Mouse (Mus musculus): Measurements from ENCODE around the gene Zfp688. TPM values are rescaled to one million over a fixed set of nuclear protein-coding genes. Genes with fewer than 3 reads are reported as not detected.
A peak's percentile ranks its signal among the peaks of the same experiment; 100 is the strongest.
"Not testable (repeated sequence)": the region's sequence is repeated elsewhere in the genome, so short reads cannot be mapped to it uniquely, and the experiment has no call there.

Zfp688 gene
- polyA plus RNA-seq, 1 experiment from 2014 or later: 24.8 TPM

DNA sequence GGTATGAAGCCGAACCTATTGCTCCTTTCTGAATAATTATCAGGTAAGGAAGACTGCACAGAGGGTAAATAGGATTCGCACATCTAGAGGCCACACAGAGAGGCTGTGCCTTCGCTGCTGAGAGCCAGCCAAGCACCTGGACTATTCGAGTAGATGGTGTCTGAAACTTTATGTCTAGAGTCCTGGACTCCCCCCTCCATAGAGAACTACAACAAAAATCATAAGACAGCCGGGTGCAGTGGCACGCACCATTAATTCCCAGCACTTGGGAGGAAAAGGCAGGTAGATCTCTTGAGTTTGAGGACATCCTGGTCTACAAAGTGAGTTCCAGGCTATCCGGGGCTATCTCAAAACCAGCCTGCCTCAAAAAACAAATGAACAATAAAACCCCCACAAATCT is 28.1 kb upstream of the Zfp688 start:
- Histone ChIP-seq H3K4me1 (replicated peaks) (peaks cover 24% of the 10 kb centered on the region), H3K4me3 (replicated peaks) (peak overlapping the region; percentile 91), H3K4me2 (replicated peaks) (peak overlapping the region; percentile 72), H3K9ac (peak overlapping the region; percentile 38), H3K27ac (no peak overlapping the region), H3K9me3 (no peaks in the 10 kb centered on the region), H3K36me3 (peaks cover 16% of the 10 kb centered on the region), H3K27me3 (replicated peaks) (no peaks in the 10 kb centered on the region)
- WGBS: 84% methylated on average over 7 of the region's 7 CpGs
- ATAC-seq: no peak

GRCm38 (mm10) chr7:127448521-127449300 is 26.8 kb upstream of the Zfp688 start, which contains the start of gene Zfp689:
Gene Zfp689 (minus strand): TSS chr7:127449158.
- Histone ChIP-seq H3K27me3 (replicated peaks) (no peaks in the 10 kb centered on the region), H3K9me3 (no peaks in the 10 kb centered on the region), H3K9ac (peak within 1 kb of the TSS; percentile 92), H3K4me3 (replicated peaks) (peak within 1 kb of the TSS; percentile 91), H3K4me2 (replicated peaks) (peak within 1 kb of the TSS; percentile 72), H3K27ac (peak within 1 kb of the TSS; percentile 96), H3K36me3 (peaks cover 24% of the 10 kb centered on the region), H3K4me1 (replicated peaks) (peaks cover 24% of the 10 kb centered on the region)
- WGBS: under 1% methylated on average over 54 of the region's 54 CpGs
- ATAC-seq: peak; percentile 95

DNA sequence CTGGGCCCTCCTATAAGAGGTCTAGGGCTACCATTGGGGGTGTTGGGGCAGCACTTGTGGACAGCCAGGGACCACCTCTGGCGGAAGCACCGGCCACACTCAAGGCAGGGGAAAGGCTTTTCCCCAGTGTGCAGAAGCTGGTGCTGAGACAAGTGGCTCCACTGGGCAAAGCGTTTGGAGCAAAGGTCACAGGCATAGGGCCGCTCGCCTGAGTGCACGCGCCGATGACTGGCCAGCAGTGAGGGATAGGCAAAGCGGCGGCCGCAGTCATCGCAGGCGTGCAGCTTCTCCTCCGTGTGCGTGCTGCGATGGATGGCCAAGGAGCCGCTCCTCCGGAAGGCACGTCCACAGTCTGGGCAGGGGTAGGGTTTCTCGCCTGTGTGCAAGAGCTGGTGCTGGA is 22.1 kb upstream of the Zfp688 start:
- no peaks in the 10 kb centered on the region for H3K9me3 ChIP-seq
- no peak overlapping the region for H3K9ac ChIP-seq
- 93% methylated on average over 20 of the region's 20 CpGs for WGBS
- no peak for ATAC-seq
- no peak overlapping the region for H3K27ac ChIP-seq
- H3K4me2 ChIP-seq (replicated peaks): no peak overlapping the region
- H3K27me3 ChIP-seq (replicated peaks): no peaks in the 10 kb centered on the region
- H3K4me3 ChIP-seq (replicated peaks): no peak overlapping the region
- no peaks in the 10 kb centered on the region for H3K4me1 ChIP-seq (replicated peaks)
- H3K36me3 ChIP-seq: peaks cover 23% of the 10 kb centered on the region

GRCm38 (mm10) chr7:127437724-127438123 is 15.9 kb upstream of the Zfp688 start:
- Histone ChIP-seq H3K9ac (no peak overlapping the region), H3K4me2 (replicated peaks) (no peak overlapping the region), H3K9me3 (peaks cover 8% of the 10 kb centered on the region; the same call in 1 of the 2 replicates), H3K4me1 (replicated peaks) (no peaks in the 10 kb centered on the region), H3K36me3 (no peaks in the 10 kb centered on the region), H3K4me3 (replicated peaks) (no peak overlapping the region), H3K27ac (no peak overlapping the region), H3K27me3 (replicated peaks) (no peaks in the 10 kb centered on the region)
- no peak for ATAC-seq
- 84% methylated on average over 3 of the region's 3 CpGs for WGBS

DNA sequence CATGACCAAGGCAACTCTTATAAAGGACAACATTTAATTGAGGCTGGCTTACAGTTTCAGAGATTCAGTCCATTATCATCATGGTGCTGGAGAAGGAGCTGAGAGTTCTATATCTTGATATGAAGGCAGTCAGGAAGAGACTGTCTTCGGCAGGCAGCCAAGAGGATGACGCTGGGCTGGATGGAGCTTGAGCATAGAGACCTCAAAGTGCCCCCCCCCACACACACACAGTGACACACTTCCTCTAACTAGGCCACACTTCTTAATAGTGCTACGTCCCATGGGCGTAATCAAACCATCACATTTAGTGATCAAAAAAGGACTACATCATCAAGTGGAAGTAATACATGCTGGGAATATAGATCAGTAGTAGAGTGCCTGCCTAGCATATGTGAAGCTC is 13.3 kb upstream of the Zfp688 start:
- Histone ChIP-seq H3K9ac (no peak overlapping the region), H3K9me3 (peaks cover 8% of the 10 kb centered on the region; the same call in 1 of the 2 replicates), H3K4me3 (replicated peaks) (no peak overlapping the region), H3K27me3 (replicated peaks) (no peaks in the 10 kb centered on the region), H3K4me1 (replicated peaks) (no peaks in the 10 kb centered on the region), H3K27ac (no peak overlapping the region), H3K36me3 (no peaks in the 10 kb centered on the region), H3K4me2 (replicated peaks) (no peak overlapping the region)
- WGBS: 89% methylated on average over 4 of the region's 4 CpGs
- no peak for ATAC-seq

- WGBS: 68% methylated on average over 3 of the region's 3 CpGs
- H3K36me3 ChIP-seq: no peaks in the 10 kb centered on the region
- no peak overlapping the region for H3K9ac ChIP-seq
- ATAC-seq: no peak
- H3K4me2 ChIP-seq (replicated peaks): no peak overlapping the region
- H3K4me1 ChIP-seq (replicated peaks): peaks cover 4% of the 10 kb centered on the region
- H3K27ac ChIP-seq: no peak overlapping the region
- H3K27me3 ChIP-seq (replicated peaks): 0 out of 2 replicates have a peak, but pooled peaks cover 6% of the 10 kb centered on the region
- H3K4me3 ChIP-seq (replicated peaks): no peak overlapping the region
- no peaks in the 10 kb centered on the region for H3K9me3 ChIP-seq
Measured at GRCm38 (mm10) chr7:127426354-127426753, 4.5 kb upstream of the Zfp688 start.

- WGBS: 68% methylated on average over 2 of the region's 2 CpGs
- H3K4me3 ChIP-seq (replicated peaks): no peak overlapping the region
- H3K9me3 ChIP-seq: no peaks in the 10 kb centered on the region
- H3K36me3 ChIP-seq: no peaks in the 10 kb centered on the region
- no peak for ATAC-seq
- H3K27me3 ChIP-seq (replicated peaks): 0 out of 2 replicates have a peak, but pooled peaks cover 6% of the 10 kb centered on the region
- H3K9ac ChIP-seq: no peak overlapping the region
- H3K27ac ChIP-seq: no peak overlapping the region
- H3K4me1 ChIP-seq (replicated peaks): peaks cover 8% of the 10 kb centered on the region
- no peak overlapping the region for H3K4me2 ChIP-seq (replicated peaks)
Measured at GRCm38 (mm10) chr7:127425911-127426310, 4.0 kb upstream of the Zfp688 start.

DNA sequence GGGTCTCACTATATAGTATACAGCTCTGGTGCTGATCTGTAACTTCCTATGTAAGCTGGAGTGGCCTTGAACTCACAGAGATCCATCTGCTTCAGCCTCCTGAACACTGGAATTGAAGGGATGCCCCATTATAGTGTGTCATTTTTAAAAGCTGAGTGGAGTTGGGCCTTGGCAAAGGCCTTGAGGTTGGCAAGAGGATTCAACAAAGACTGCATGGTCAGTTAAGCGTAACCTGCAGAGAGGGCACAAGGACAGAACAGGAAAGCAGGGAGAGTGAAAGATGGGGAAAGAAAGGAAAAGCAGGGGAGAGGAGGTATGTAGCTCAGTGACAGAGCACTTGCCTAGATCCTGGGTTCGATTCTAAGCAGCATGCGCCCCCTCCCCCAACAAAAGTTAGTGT is 3.4 kb upstream of the Zfp688 start:
- Histone ChIP-seq H3K4me2 (replicated peaks) (no peak overlapping the region), H3K9me3 (no peaks in the 10 kb centered on the region), H3K27ac (no peak overlapping the region), H3K9ac (no peak overlapping the region), H3K36me3 (no peaks in the 10 kb centered on the region), H3K27me3 (replicated peaks) (0 out of 2 replicates have a peak, but pooled peaks cover 6% of the 10 kb centered on the region), H3K4me1 (replicated peaks) (peaks cover 8% of the 10 kb centered on the region), H3K4me3 (replicated peaks) (no peak overlapping the region)
- 78% methylated on average over 3 of the region's 3 CpGs for WGBS
- ATAC-seq: no peak

DNA sequence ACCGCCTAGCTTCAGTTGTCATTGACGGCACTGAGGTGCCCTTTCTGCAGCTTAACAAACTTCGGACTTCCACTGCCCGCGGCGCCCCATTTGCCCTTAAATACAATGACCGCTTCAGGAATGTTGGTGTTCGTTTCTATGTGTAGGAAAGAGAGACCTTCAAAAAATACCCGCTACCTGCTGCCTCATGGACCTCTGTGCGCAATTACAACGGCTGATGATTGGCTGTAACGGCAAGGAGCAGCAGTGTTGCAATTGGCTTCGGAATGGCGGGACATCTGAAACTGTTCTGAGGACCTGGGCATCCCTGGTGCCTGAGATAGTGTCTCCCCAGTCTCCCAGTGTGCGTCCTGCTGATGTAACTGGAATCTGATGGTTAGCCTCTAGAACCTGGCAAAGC is 379 bp upstream of the Zfp688 start:
- peak overlapping the region; percentile 83 for H3K4me3 ChIP-seq (replicated peaks)
- peak overlapping the region; percentile 84 for H3K9ac ChIP-seq
- 0 out of 2 replicates have a peak, but pooled peaks cover 6% of the 10 kb centered on the region for H3K27me3 ChIP-seq (replicated peaks)
- H3K4me1 ChIP-seq (replicated peaks): peaks cover 8% of the 10 kb centered on the region
- ATAC-seq: peak; percentile 64
- H3K36me3 ChIP-seq: no peaks in the 10 kb centered on the region
- no peak overlapping the region for H3K27ac ChIP-seq
- no peaks in the 10 kb centered on the region for H3K9me3 ChIP-seq
- H3K4me2 ChIP-seq (replicated peaks): peak overlapping the region; percentile 97
- WGBS: 1% methylated on average over 15 of the region's 15 CpGs

DNA sequence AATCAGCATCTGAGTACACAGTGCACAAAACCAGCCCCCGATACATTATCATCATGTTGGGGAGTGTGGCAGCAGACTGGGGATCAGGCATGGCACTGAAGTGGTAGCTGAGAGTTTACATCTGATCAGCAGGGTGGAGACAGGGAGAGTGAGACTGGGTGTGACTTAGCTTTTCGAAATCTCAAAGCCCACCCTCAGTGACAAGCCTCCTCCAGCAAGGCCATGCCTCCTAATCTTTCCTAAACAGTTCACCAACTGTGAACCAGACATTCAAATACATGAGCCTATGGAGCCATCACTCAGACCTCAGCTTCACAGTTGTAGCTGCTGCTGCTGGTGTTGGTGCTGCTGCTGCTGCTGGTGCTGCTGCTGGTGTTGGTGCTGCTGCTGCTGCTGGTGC is 10.4 kb downstream of the Zfp688 start:
- no peaks in the 10 kb centered on the region for H3K27me3 ChIP-seq (replicated peaks)
- no peaks in the 10 kb centered on the region for H3K4me1 ChIP-seq (replicated peaks)
- H3K4me3 ChIP-seq (replicated peaks): no peak overlapping the region
- ATAC-seq: no peak
- no peak overlapping the region for H3K4me2 ChIP-seq (replicated peaks)
- H3K9me3 ChIP-seq: no peaks in the 10 kb centered on the region
- H3K36me3 ChIP-seq: no peaks in the 10 kb centered on the region
- H3K27ac ChIP-seq: no peak overlapping the region
- 71% methylated on average over 2 of the region's 2 CpGs for WGBS
- H3K9ac ChIP-seq: no peak overlapping the region

GRCm38 (mm10) chr7:127406002-127406987 is 15.6 kb downstream of the Zfp688 start, which contains the start of gene Zfp764:
Gene Zfp764 (minus strand): TSS chr7:127406822.
- Histone ChIP-seq H3K9ac (peak within 1 kb of the TSS; percentile 75), H3K4me2 (replicated peaks) (peak within 1 kb of the TSS; percentile 94), H3K27ac (peak within 1 kb of the TSS; percentile 61), H3K4me3 (replicated peaks) (peak within 1 kb of the TSS; percentile 56)
- not testable (repeated sequence) for H3K4me1 ChIP-seq (replicated peaks); H3K36me3 ChIP-seq; H3K9me3 ChIP-seq; H3K27me3 ChIP-seq (replicated peaks)
- 5% methylated on average over 40 of the region's 40 CpGs for WGBS
- ATAC-seq: peak; percentile 90

DNA sequence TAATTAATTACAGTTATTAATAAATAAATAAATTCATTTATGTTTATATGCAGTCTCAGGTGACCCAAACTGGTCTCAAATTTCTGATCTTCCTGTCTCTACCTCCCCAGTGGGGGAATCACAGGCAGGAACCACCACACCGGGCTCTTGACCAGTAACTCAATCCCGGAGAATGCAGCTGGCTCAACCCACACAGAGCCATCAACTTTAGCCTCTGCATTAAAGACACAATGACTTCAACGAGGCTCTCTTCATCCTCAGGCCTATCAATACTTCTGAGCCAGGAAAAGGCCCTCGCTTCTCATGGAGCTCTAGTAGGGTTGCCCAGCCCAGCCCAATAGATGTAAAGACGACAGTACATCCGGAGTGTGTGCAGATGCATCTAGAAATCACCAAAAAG is 17.8 kb downstream of the Zfp688 start:
- not testable (repeated sequence) for H3K4me2 ChIP-seq (replicated peaks); H3K4me1 ChIP-seq (replicated peaks); H3K27me3 ChIP-seq (replicated peaks); ATAC-seq; H3K27ac ChIP-seq; H3K9me3 ChIP-seq; H3K36me3 ChIP-seq; H3K4me3 ChIP-seq (replicated peaks); H3K9ac ChIP-seq
- 97% methylated on average over 6 of the region's 6 CpGs for WGBS
